Mouse (Mus musculus) hindlimb bud, embryonic 11.5 days (tissue): ENCODE data around the gene Gtf2ird1.

Experiments
- DNase-seq: peaks from one replicate; pipeline ENCODE4 v3.0.0-alpha.2; 2012; ENCODE audit warnings: low read depth, low spot score; ENCODE audit errors: extremely low spot score

The Gtf2ird1 gene

DNA sequence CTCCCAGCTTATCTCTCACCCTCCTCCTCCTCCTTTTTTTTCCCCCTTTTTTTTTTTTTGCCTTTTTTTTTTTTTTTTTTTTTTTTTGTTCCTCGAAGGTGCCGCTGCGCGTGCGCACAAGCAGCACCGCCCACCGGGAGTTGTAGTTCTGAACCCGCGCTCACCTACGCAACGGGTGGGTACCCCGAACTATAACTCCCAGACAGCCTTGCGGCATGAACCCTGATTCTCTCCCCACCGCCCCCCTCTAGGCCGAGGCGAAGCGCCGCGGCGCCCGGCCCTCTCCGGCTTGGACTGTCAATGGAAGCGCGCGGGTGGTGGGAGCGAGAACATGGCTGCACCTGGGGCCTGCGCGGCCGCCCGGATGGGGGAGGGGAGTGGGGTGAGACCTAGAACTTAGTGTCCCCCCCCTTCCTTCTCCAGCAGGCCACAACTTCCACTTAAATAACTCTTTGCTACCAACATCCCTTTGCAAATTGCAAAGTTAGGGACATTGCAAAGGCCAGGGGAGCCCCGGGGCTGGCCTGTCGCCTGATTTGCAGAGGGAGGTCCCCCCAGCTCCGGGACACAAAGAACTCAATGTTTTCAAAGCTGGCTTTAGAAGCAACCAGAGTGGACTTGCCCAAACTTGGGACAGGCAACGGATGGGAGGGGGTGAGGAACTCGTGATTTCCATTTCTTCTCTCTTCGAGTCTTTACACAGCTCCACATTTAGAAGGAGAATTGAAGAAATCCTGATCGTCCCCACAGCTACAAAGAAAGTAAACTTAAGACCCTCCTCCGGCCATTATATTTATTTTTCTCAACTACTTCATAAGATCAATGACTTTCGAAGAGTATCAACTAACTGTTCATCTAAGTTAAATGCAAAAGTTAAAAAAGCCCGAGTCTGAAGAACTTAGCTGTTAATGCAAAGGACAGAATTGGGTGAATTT, 141.6 kb downstream of the Gtf2ird1 start, which contains the start of gene Gtf2i:
TSS of gene Gtf2i (minus strand) at position 73 of the 935 bp plus-strand sequence.
- peak; percentile 91 for DNase-seq

DNA sequence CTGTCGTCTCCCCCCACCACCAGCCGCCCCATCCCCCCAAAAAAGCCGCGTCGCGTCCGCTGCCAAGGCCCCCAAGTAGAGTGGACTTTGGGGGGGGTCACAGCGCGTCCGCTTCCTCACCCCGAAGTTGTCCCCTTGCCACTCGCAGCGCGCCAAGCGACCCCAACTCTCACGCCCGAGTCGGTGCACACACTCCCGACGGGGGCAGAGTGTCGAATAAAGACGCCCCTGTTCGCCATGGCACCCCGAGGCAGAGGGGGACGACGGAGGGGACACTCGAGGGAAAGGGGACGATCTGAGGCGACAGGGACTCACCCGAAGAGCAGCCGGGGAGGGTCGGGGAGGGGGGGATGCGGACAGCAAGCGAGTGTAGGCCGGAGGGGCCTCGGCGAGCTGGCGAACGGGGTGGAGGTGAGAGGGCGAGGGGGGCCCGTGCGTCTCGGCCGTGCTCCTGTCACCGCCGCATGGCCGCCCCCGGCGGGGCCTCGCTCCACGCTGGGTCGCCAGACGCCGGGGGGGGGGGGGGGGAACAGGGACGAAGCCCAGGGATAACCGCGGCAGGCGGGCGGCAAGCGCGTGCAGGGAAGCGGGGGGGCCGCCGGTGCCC, 142.3 kb downstream of the Gtf2ird1 start:
- DNase-seq, result no peak

DNA sequence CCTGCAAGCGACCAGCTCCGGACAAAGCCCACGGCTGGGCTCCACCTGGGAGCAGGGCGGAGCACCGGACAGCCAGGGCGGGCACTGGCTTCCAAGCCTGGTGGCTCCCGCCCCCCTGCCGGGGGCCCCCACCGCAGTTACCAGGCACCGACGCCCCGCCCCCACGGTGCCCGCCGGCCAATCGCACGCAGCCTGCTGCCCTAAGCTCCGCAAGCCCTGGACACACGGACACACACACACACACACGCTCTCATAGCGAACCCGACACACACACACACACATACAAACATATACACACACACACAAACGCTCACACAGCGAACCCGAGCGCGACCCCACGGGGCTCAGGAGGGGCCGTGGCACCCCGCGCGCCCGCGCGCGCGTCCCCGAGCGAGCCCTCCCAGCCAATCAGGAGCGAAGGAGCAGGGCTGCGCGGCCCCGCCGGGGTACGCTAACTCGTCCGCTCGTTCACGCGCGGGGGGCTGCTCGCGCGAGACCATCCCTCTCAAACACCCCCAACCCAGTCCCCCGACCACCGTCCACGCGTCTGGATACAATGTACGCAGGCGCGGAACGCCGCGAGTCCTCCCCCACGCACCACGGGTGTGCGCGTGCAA, 143.0 kb downstream of the Gtf2ird1 start:
- DNase-seq, result peak; percentile 85

DNA sequence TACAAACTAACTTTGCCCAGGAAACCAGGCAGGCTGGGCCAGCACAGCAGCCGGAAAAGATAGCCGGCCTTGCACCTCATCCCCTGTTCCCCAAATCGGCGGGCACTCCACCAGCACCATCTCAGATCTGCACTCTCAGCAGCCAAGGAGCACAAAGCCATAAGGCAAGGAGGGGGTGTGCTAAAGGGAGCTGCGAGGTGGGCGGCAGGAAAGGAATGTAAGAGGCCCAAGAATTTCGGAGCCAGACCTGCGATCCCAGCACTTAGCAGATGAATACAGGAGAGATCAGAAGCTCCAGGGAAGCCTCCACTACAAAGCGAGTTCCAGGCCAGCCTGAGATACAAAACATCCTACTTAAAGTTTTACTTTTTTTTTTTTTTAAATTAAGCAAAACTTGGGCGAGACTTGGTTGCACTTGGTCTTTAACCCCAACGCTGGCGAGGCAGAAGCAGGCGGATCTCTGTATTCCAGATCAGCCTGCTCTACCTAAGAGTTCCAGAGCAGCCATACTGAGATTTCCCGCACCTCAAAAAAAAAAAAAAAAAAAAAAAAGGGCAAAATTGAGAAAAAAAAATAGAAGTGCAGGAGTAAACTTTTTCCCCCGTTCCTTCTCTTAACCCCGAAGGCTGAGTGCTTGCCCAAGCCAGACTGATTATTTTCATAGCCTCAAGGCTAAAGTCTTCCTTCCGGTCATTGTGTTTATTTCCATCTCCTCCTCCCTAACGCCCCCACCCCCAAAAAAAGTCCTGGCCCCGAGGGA, 143.6 kb downstream of the Gtf2ird1 start:
- no peak for DNase-seq

DNA sequence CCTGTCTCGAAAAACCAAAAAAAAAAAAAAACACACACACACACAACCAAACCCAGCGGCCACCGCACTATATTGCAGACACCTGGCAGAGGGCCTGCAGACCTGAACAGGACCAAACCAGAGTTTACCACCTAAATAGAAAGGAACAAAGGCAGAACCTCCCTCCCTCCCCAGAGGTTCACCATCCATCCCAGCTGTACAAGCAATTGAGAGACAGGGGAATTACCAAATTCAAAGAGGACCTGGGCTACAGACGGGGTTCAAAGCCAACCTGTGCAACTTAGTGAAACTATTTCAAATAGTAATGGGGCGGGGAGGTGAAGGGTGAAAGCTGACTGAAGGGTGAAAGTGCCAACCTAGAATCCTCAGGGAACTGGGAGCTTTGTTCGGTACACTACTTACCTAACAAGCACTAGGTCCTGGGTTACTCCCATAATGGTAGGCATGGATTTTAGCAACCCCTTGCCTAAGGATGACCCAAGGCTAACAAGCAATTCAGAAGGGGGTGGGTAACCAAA, 144.6 kb downstream of the Gtf2ird1 start:
- DNase-seq, result no peak

DNA sequence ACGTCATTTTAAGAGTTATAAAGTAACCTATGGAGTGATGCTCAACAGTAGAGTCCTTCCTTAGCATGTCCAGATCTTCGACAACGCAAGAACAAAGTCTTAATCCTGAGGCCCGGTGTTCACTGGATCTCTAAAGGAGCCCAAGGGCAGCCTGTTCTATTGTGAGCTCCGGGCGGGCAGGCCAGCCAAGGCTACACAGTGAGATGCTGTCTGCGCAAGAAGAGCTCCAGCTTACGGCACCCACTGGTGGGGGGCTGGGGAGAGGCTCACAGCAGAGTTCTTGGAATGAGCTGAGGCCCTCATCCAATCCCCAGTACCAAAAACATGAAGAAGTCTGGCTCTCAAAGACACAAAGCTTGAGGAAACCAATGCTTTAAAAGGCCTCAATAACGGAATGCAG, 146.3 kb downstream of the Gtf2ird1 start:
- DNase-seq, result no peak

DNA sequence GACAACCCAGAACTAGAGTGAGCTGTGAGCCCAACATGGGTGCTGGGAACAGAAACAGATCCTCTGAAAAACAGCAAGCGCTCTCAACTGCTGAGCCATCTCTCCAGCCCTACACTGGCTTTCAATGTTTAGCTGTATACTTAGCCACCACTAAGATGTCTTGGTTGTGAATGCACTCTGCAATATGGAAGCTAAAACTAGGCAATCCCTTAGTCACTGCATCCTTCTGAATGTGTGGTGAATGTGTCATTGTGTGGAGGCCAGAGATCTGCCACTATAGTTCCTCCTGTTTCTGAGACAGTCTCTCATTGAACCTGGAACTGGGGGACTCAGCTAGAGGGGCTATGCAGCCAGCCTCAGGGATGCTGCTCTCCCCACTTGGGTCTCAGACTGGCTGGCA, 147.2 kb downstream of the Gtf2ird1 start:
- DNase-seq, result no peak
